Mouse (Mus musculus) thymus, adult 2 months (tissue): Measurements from ENCODE around the gene Iqcf3.

Experiments
- CTCF ChIP-seq: fragments of 200-500 bp; IDR thresholded peaks from 2 replicates; pipeline ENCODE4 v1.5.1; 2012; ENCODE audit warnings: mild to moderate bottlenecking, control low read depth, low read length, moderate library complexity, borderline replicate concordance; ENCODE audit not compliant: control insufficient read depth, poor library complexity, insufficient read depth; ENCODE audit errors: extremely low read depth
- POLR2A ChIP-seq: fragments of 200-500 bp; IDR thresholded peaks from 2 replicates; pipeline ENCODE4 v1.6.1; 2012; ENCODE audit warnings: mild to moderate bottlenecking, low read length, control low read depth, moderate library complexity; ENCODE audit not compliant: control insufficient read depth, poor library complexity, insufficient read depth; ENCODE audit errors: extremely low read depth

GRCm38 (mm10) chr9:106475046-106475445 is 86.4 kb downstream of the Iqcf3 start:
- TF ChIP-seq POLR2A (no peak), CTCF (no peak)
